Mouse (Mus musculus) neural tube, embryonic 11.5 days (tissue): ENCODE data around the gene Lrrc74b. TPM values are rescaled to one million over a fixed set of nuclear protein-coding genes. Genes with fewer than 3 reads are reported as not detected.

ENCODE experiments used
- ATAC-seq: fragments of 200-750 bp; cut with Nextera tagmentation; 2 replicates; pipeline ENCODE4 v1.8.0; 2017; ENCODE audit warnings: moderate number of reproducible peaks, mild to moderate bottlenecking, moderate TSS enrichment, moderate library complexity; ENCODE audit not compliant: insufficient read depth, low FRiP score, low TSS enrichment
- DNase-seq: peaks from one replicate; pipeline ENCODE4 v3.0.0-alpha.2; 2015; ENCODE audit warnings: low spot score
- H3K27ac ChIP-seq: fragments of 300-500 bp; sonication (generic); 2 replicates; pipeline ENCODE4 v1.5.1; 2014; ENCODE audit warnings: low read depth, mild to moderate bottlenecking, low read length
- H3K27me3 ChIP-seq: fragments of 300-500 bp; sonication (generic); 2 replicates; pipeline ENCODE4 v1.6.1; 2014; ENCODE audit warnings: mild to moderate bottlenecking, low read length, mixed read lengths; ENCODE audit not compliant: control insufficient read depth, insufficient read depth
- H3K36me3 ChIP-seq: fragments of 300-500 bp; sonication (generic); 2 replicates; pipeline ENCODE4 v1.6.1; 2014; ENCODE audit warnings: mild to moderate bottlenecking, low read length, moderate library complexity, mixed read lengths; ENCODE audit not compliant: control insufficient read depth, insufficient read depth
- H3K4me1 ChIP-seq: fragments of 300-500 bp; sonication (generic); 2 replicates; pipeline ENCODE4 v1.6.1; 2014; ENCODE audit warnings: low read length, mixed read lengths; ENCODE audit not compliant: control insufficient read depth, insufficient read depth
- H3K4me2 ChIP-seq: fragments of 300-500 bp; sonication (generic); 2 replicates; pipeline ENCODE4 v1.6.1; 2014; ENCODE audit warnings: low read depth, mild to moderate bottlenecking, moderate library complexity
- H3K4me3 ChIP-seq: fragments of 300-500 bp; sonication (generic); 2 replicates; pipeline ENCODE4 v1.5.1; 2014; ENCODE audit warnings: low read depth, low read length
- H3K9ac ChIP-seq: fragments of 300-500 bp; sonication (generic); 2 replicates; pipeline ENCODE4 v1.6.1; 2014; ENCODE audit warnings: mild to moderate bottlenecking, low read length
- H3K9me3 ChIP-seq: fragments of 300-500 bp; sonication (generic); 2 replicates; pipeline ENCODE4 v1.6.1; 2016; ENCODE audit warnings: low read length; ENCODE audit not compliant: control insufficient read depth
- WGBS: fragments of 180-500 bp; shearing (Covaris S2); extraction: QIAGEN DNeasy Blood & Tissue Kit; methylation state at CpG from one replicate; pipeline ENCODE4 v1.1.7; 2014; 5-methylcytosine and 5-hydroxymethylcytosine counted together
- polyA plus RNA-seq: library from polyadenylated mRNA; unstranded; fragments of >200 nt; fragmentation: Nextera tagmentation; extraction: Ambion mirVana; gene quantifications from 2 replicates; pipeline ENCODE4 v1.2.1, GENCODE M21; 2014

Lrrc74b gene
- polyA plus RNA-seq, 1 experiment from 2014 or later, result 0.20 TPM

DNA sequence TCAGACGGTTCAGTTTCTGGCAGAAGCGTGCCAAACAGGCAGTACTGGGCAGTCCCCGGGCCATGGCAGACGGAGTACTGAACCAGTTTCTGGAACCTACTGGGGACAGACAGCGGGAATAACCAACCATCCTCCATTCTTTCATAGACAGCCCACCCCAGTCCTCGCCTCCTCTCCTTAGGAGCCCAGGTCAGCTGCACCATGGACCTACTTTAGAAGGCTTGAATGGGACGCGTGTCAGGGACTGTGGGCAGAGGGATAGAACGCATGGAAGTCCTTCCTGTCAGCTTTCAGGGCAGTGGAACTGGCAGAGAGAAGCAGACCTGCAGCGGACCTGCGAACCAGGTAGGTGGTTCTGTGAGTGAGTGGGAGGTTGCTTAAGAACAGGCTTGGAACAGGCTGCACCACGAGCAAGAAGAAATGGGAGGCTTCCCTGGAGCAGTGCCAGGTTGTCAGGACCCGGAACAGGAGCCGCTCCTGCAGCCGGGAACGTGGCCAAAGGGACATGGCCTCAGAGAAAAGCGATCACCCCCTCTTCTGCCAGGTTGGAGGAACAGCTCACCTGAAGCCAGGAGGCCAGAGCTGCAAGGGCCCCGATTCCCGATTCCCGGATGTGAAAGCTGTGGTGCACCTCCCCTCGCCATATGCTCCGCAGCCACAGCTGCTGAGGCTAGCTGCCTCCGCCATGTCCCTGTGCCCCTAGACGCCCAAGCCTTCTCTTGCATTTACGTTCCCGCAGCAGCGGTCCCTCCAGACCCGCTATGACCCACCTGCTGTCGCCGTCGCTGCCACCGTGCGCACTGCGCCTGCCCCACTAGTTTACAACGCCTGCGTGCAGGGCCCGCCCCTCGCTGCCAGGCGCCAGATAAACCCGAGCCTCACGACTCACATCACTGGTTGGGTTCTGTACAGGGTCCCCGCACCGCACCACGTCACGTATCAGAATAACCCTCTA is 15.1 kb upstream of the Lrrc74b start:
- H3K36me3 ChIP-seq, result no peaks in the 10 kb centered on the region
- WGBS, result 15% methylated on average over 45 of the region's 45 CpGs
- 0 out of 2 replicates have a peak, but pooled peaks have one; percentile 35 for ATAC-seq
- no peaks in the 10 kb centered on the region for H3K4me1 ChIP-seq
- no peak overlapping the region for H3K27ac ChIP-seq
- H3K27me3 ChIP-seq, result peaks cover 26% of the 10 kb centered on the region
- DNase-seq, result peak; percentile 52
- H3K4me3 ChIP-seq, result peak overlapping the region; percentile 37
- peak overlapping the region; percentile 50 for H3K9ac ChIP-seq
- peak overlapping the region; percentile 49 for H3K4me2 ChIP-seq
- H3K9me3 ChIP-seq, result no peaks in the 10 kb centered on the region

DNA sequence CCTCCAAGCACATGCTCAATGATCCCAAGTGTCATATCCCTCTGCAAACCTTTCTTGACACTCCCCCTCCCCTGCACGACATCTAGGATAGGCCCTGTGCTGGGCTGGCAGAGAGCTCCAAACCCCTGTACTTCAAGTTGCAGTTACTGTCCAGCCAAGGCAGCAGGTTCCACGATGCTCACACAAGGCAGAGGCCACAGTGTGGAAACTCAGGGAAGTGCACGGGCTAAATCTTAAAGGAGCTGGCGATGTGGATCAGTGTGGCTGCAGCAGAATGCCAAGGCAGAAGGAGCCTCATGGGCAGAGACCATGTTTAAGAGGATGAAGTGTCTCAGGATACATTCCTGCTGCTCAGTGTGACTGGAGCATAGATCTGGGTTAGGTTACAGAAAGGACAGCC is 5.1 kb upstream of the Lrrc74b start:
- Histone ChIP-seq H3K27me3 (no peaks in the 10 kb centered on the region), H3K4me3 (no peak overlapping the region), H3K9me3 (no peaks in the 10 kb centered on the region), H3K4me2 (no peak overlapping the region), H3K9ac (no peak overlapping the region), H3K36me3 (no peaks in the 10 kb centered on the region), H3K4me1 (peaks cover 4% of the 10 kb centered on the region; the same call in 1 of the 2 replicates), H3K27ac (no peak overlapping the region)
- no peak for DNase-seq
- 26% methylated on average over 4 of the region's 4 CpGs for WGBS
- no peak for ATAC-seq

DNA sequence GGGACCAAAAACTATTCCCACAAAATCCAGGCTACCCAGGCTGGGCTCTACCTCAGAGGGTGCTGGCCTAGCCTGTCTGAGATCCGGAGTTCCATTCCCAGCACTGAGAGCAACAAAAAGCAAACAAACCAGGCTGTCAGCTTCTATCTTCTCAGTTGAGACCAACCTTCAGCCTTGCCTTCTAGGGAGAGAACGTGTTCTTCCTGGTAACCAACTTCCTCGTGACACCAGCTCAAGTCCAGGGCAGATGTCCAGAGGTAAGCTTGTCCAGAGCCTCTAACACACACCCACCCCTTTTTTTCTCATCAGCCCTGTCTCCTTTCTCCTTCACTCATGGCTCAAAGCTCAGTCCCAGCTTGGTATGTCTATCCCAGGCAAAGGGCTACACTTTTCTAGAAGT is 3.7 kb upstream of the Lrrc74b start:
- Histone ChIP-seq H3K4me3 (no peak overlapping the region), H3K4me2 (no peak overlapping the region), H3K9me3 (no peaks in the 10 kb centered on the region), H3K27me3 (0 out of 2 replicates have a peak, but pooled peaks cover 2% of the 10 kb centered on the region), H3K27ac (no peak overlapping the region), H3K4me1 (peaks cover 9% of the 10 kb centered on the region; the same call in 1 of the 2 replicates), H3K36me3 (no peaks in the 10 kb centered on the region), H3K9ac (no peak overlapping the region)
- ATAC-seq (no peak), DNase-seq (no peak)
- 71% methylated on average over 3 of the region's 3 CpGs for WGBS

DNA sequence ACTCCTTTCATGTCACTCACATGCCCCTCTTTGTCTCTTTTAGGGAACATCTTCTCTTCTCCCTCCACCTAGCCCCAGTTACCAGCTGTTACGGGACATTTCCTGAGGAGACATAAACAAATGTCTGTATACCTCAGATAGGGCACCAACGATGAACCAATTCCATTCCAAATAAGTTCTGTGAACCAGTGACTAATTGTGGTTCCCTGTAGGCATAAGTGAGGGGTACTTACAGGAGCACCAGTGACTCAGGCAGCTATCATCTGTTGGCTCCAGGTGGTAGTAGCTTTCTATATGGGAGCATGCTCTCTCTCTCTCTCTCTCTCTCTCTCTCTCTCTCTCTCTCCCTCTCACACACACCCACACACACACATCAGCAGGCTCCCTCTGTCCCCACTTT is 3.2 kb upstream of the Lrrc74b start:
- ATAC-seq, result no peak
- H3K9ac ChIP-seq, result no peak overlapping the region
- DNase-seq, result no peak
- no peak overlapping the region for H3K4me2 ChIP-seq
- no peaks in the 10 kb centered on the region for H3K36me3 ChIP-seq
- no peak overlapping the region for H3K27ac ChIP-seq
- H3K4me1 ChIP-seq, result peaks cover 12% of the 10 kb centered on the region; the same call in 1 of the 2 replicates
- no peak overlapping the region for H3K4me3 ChIP-seq
- 90% methylated on average over 2 of the region's 2 CpGs for WGBS
- H3K9me3 ChIP-seq, result no peaks in the 10 kb centered on the region
- H3K27me3 ChIP-seq, result 0 out of 2 replicates have a peak, but pooled peaks cover 2% of the 10 kb centered on the region

DNA sequence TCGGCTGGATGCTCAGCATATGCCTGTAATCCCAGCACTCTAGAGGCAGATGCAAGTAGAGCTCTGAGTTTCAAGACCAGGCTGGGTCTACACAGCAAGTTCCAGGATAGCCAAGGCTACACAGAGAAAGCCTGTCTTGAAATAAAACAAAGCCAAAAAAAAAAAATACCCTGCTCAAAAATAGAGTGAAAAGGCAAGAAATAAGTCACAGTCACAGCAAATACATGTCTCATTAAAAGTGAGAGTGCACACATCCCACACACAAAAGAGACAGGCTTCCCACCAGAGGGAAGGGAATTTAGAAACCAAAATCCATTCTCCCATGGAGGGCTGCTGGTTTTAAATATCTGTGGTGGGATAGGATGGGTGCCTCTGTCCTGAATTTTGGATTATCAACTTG is 2.5 kb upstream of the Lrrc74b start:
- Histone ChIP-seq H3K4me2 (no peak overlapping the region), H3K27ac (no peak overlapping the region), H3K4me1 (peaks cover 18% of the 10 kb centered on the region), H3K4me3 (no peak overlapping the region), H3K9ac (no peak overlapping the region), H3K9me3 (no peaks in the 10 kb centered on the region), H3K36me3 (no peaks in the 10 kb centered on the region), H3K27me3 (0 out of 2 replicates have a peak, but pooled peaks cover 2% of the 10 kb centered on the region)
- 48% methylated on average over 1 of the region's 1 CpGs for WGBS
- ATAC-seq, result no peak
- DNase-seq, result no peak

DNA sequence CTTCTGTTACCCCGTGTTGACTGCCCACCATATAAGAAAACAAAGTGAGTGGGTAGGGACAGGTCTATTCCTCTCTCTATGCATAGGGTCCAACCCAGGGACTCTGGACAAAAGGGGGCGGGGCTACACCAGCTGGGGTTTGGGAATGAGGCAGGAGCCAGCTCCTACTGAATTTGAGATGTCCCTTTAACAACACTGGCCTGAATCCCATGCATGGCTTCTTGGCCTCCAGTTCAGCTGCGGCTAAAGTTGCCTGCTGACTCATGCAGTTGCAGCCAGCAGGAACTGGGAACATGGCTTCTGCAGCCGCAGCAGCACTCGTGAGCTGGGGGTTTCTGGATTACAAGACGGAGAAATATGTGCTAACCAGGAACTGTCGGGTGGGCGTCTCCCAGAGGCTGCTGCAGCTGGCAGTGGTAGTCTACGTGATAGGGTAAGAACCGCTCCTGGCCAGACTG is 733 bp upstream of the Lrrc74b start, which contains the start of gene P2rx6:
TSS of gene P2rx6 (plus strand) at position 135 of the 458 bp plus-strand sequence.
- no peak within 1 kb of the TSS for H3K27ac ChIP-seq
- H3K36me3 ChIP-seq, result no peaks in the 10 kb centered on the region
- DNase-seq (peak; percentile 60), ATAC-seq (peak; percentile 69; the same call in 1 of the 2 replicates)
- peaks cover 22% of the 10 kb centered on the region for H3K4me1 ChIP-seq
- no peak within 1 kb of the TSS for H3K9ac ChIP-seq
- H3K4me2 ChIP-seq, result peak within 1 kb of the TSS; percentile 37
- H3K4me3 ChIP-seq, result peak within 1 kb of the TSS; percentile 20
- H3K27me3 ChIP-seq, result 0 out of 2 replicates have a peak, but pooled peaks cover 2% of the 10 kb centered on the region
- 4% methylated on average over 10 of the region's 10 CpGs for WGBS
- no peaks in the 10 kb centered on the region for H3K9me3 ChIP-seq

DNA sequence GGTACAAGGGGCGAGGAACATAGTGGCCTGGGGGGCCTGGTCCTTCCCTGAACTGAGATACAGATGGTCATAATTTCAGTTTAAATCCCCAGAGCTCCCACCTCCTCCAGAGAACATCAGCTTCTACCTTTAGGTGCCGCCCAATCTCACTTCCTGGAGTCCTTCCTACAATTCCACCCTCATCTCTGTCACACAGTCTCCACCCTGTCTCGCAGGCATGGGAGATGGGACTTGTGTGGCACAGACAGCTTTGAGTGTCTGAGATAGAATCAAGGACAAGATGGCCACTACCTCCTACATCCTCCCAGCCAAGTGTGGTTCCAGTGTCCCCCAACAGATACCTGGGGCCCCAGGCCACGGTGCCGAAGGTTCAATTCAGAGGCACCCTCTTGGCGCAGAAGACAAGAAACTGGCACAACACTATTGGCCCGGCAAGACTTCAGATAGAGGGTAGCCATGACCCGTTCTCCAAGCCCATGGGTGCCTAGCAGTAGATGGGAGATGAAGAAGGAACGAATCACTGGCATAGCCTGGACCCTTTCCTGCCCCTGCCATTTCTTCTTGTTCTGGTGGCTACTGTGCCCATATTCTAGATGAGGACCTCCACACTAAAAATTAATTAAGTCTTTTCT is 1.5 kb downstream of the Lrrc74b start:
- no peaks in the 10 kb centered on the region for H3K36me3 ChIP-seq
- 67% methylated on average over 9 of the region's 9 CpGs for WGBS
- no peak overlapping the region for H3K4me3 ChIP-seq
- no peak overlapping the region for H3K27ac ChIP-seq
- no peaks in the 10 kb centered on the region for H3K9me3 ChIP-seq
- H3K9ac ChIP-seq, result no peak overlapping the region
- H3K27me3 ChIP-seq, result 0 out of 2 replicates have a peak, but pooled peaks cover 2% of the 10 kb centered on the region
- DNase-seq, result no peak
- peaks cover 22% of the 10 kb centered on the region for H3K4me1 ChIP-seq
- no peak for ATAC-seq
- no peak overlapping the region for H3K4me2 ChIP-seq

DNA sequence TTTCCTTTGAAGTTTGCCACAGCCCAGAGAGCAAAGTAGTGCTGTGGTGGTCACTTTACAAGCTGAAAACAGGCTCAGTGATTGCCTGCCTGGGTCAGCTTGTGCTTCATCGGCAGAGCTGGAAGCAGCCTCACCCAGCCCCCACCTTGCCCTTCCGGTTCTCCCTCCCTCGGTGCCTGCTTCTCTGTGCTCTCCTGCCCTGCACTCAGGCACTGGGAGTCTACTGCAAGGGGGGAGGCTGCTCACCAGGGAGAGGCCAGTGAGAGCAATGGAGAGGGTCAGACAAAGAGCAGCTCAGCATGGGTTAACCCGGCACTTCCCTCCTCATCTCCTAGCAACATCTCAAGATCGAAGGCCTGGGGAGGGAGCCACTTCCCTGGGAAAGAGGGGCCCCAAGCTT is 2.2 kb downstream of the Lrrc74b start:
- Histone ChIP-seq H3K9me3 (no peaks in the 10 kb centered on the region), H3K36me3 (no peaks in the 10 kb centered on the region), H3K9ac (no peak overlapping the region; the same call in 1 of the 2 replicates), H3K4me1 (peaks cover 25% of the 10 kb centered on the region), H3K27ac (no peak overlapping the region; the same call in 1 of the 2 replicates), H3K4me2 (peak overlapping the region; percentile 6), H3K4me3 (no peak overlapping the region), H3K27me3 (0 out of 2 replicates have a peak, but pooled peaks cover 2% of the 10 kb centered on the region)
- ATAC-seq (no peak), DNase-seq (peak; percentile 53)
- WGBS, result 1% methylated on average over 5 of the region's 5 CpGs
